Mouse (Mus musculus) induced T-regulatory cell, adult 2 months (primary cell): Measurements from ENCODE around the gene Brsk2.
A peak's percentile ranks its signal among the peaks of the same experiment; 100 is the strongest.
"Not testable (repeated sequence)": the region's sequence is repeated elsewhere in the genome, so short reads cannot be mapped to it uniquely, and the experiment has no call there.

Experiments used
- DNase-seq: peaks from one replicate; pipeline ENCODE4 v3.0.0-alpha.2; 2012; ENCODE audit warnings: low read depth

Brsk2 gene

GRCm38 (mm10) chr7:141948906-141949798 is at the start of gene Brsk2:
Brsk2 (plus strand) TSS chr7:141949751.
- DNase-seq: peak; percentile 87

- no peak for DNase-seq
Observed at GRCm38 (mm10) chr7:141901825-141902224, 47.7 kb upstream of the Brsk2 start.

- DNase-seq: peak; percentile 100
Observed at GRCm38 (mm10) chr7:141902269-141902729, 47.3 kb upstream of the Brsk2 start.

GRCm38 (mm10) chr7:141902791-141903190 is 46.8 kb upstream of the Brsk2 start:
- DNase-seq: no peak

- no peak for DNase-seq
Observed at GRCm38 (mm10) chr7:141908591-141908990, 41.0 kb upstream of the Brsk2 start.

- DNase-seq: no peak
Observed at GRCm38 (mm10) chr7:141911305-141911704, 38.2 kb upstream of the Brsk2 start.

- no peak for DNase-seq
Observed at GRCm38 (mm10) chr7:141918407-141918806, 31.1 kb upstream of the Brsk2 start, which contains the start of gene Tollip. Tollip (minus strand) TSS chr7:141918507.

GRCm38 (mm10) chr7:141924121-141924520 is 25.4 kb upstream of the Brsk2 start:
- DNase-seq: not testable (repeated sequence)

- DNase-seq: peak; percentile 76
Observed at GRCm38 (mm10) chr7:141924917-141925316, 24.6 kb upstream of the Brsk2 start.

- DNase-seq: no peak
Observed at GRCm38 (mm10) chr7:141928642-141929041, 20.9 kb upstream of the Brsk2 start.

- DNase-seq: no peak
Observed at GRCm38 (mm10) chr7:141934128-141934898, 15.2 kb upstream of the Brsk2 start.

GRCm38 (mm10) chr7:141934951-141935350 is 14.6 kb upstream of the Brsk2 start:
- no peak for DNase-seq

GRCm38 (mm10) chr7:141943444-141943843 is 6.1 kb upstream of the Brsk2 start:
- no peak for DNase-seq

- DNase-seq: no peak
Observed at GRCm38 (mm10) chr7:141945927-141946326, 3.6 kb upstream of the Brsk2 start.

GRCm38 (mm10) chr7:141947512-141947911 is 2.0 kb upstream of the Brsk2 start:
- no peak for DNase-seq

- peak; percentile 7 for DNase-seq
Observed at GRCm38 (mm10) chr7:141948045-141948444, 1.5 kb upstream of the Brsk2 start.

- DNase-seq: no peak
Observed at GRCm38 (mm10) chr7:141949799-141950103, 200 bp downstream of the Brsk2 start.

- peak; percentile 11 for DNase-seq
Observed at GRCm38 (mm10) chr7:141950104-141951013, 808 bp downstream of the Brsk2 start.

GRCm38 (mm10) chr7:141951821-141952220 is 2.3 kb downstream of the Brsk2 start:
- DNase-seq: no peak

- no peak for DNase-seq
Observed at GRCm38 (mm10) chr7:141952920-141953319, 3.4 kb downstream of the Brsk2 start.

GRCm38 (mm10) chr7:141953616-141954015 is 4.1 kb downstream of the Brsk2 start:
- no peak for DNase-seq
